Mouse (Mus musculus): ENCODE results near the gene Dgki. TPM values are rescaled to one million over a fixed set of nuclear protein-coding genes. Genes with fewer than 3 reads are reported as not detected.
A peak's percentile ranks its signal among the peaks of the same experiment; 100 is the strongest.

The Dgki gene
- total and polyA plus RNA-seq, 3 experiments, result 0.04 to 0.18 (median 0.08) TPM

DNA sequence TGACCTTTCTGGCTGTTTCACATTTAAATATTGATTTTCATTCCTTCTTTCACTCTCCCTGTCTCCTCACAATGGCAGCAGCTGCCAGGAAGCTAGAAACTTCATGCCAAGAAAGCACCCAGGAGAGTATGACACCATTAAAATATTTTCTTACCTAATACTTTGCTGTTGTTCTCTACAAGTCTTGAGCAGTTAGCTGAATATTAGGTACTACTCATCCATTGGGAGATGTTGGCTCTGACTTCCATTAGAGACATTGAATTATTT is 480.3 kb downstream of the Dgki start:
- Histone ChIP-seq H3K27ac (no peak overlapping the region), H3K4me1 (ENCODE audit: control insufficient read depth, insufficient read depth, low read length) (0 out of 2 replicates have a peak, but pooled peaks cover 1% of the 10 kb centered on the region), H3K36me3 (ENCODE audit: control insufficient read depth, insufficient read depth, low read length) (peaks cover 2% of the 10 kb centered on the region; the same call in 1 of the 2 replicates), H3K4me3 (no peak overlapping the region), H3K79me2 (replicated peaks; ENCODE audit: control insufficient read depth, insufficient read depth, low read length) (no peaks in the 10 kb centered on the region), H3K9ac (ENCODE audit: low read depth, low read length) (no peak overlapping the region), H3K27me3 (ENCODE audit: control insufficient read depth, insufficient read depth, low read length) (no peaks in the 10 kb centered on the region)
- intact Hi-C loops (cut with DNase I), result loop anchor here (10.0 kb wide), 1 partner anchor 165 kb away; no protein-coding TSS in a partner anchor
- DNase-seq, result no peak
- TF ChIP-seq EP300 (IDR thresholded peaks at IDR 0.05; ENCODE audit: insufficient read depth, low read depth, low read length) (no peak), CTCF (IDR thresholded peaks at IDR 0.05) (no peak), POLR2A (IDR thresholded peaks at IDR 0.05; ENCODE audit: insufficient read depth, low read depth, low read length) (no peak)

DNA sequence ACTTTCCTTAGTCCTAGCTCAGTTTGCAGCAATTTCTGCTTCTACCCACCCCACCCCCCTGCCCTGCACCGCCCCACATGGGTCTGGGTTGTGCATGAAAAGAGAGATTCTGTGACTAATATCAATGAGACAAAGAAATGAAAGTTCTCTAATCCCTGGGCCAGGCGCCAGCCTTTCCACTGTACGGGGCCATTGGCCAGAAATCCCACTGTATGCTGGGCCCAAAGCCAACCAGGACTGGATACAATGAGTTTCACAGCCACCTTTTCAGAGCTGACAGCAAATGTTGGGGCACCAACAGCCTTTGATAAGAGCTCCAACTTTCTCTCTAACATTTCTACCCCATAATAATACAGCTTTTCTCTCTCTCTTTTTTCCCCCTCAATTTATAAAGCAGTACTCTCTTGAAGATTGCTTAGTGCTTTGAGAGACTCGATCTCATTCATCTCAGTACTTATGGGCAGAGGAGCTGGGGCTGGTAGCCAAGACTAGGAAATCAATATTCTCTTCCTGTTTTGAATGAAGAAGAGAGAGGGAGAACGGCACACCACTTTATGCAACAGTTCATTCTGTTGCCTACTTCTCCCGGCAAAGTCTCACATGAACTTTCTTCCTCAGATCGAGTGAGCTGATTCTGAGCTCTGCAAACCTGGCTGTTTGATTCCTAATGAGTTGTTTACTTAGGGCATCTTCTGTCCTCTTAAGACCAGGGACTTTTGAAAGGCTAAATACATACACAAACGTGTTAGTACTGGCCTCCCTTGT is 480.8 kb downstream of the Dgki start:
- intact Hi-C loops (cut with DNase I), result loop anchor here (10.0 kb wide), 1 partner anchor 166 kb away; no protein-coding TSS in a partner anchor
- H3K36me3 ChIP-seq (ENCODE audit: control insufficient read depth, insufficient read depth, low read length), result peaks cover 2% of the 10 kb centered on the region; the same call in 1 of the 2 replicates
- H3K9ac ChIP-seq (ENCODE audit: low read depth, low read length), result no peak overlapping the region
- WGBS, result 20% methylated on average over 8 of the region's 8 CpGs
- H3K27ac ChIP-seq, result no peak overlapping the region
- H3K27me3 ChIP-seq (ENCODE audit: control insufficient read depth, insufficient read depth, low read length), result no peaks in the 10 kb centered on the region
- no peak overlapping the region for H3K4me3 ChIP-seq
- TF ChIP-seq CTCF (IDR thresholded peaks at IDR 0.05) (no peak), POLR2A (IDR thresholded peaks at IDR 0.05; ENCODE audit: insufficient read depth, low read depth, low read length) (no peak), EP300 (IDR thresholded peaks at IDR 0.05; ENCODE audit: insufficient read depth, low read depth, low read length) (no peak)
- H3K4me1 ChIP-seq (ENCODE audit: control insufficient read depth, insufficient read depth, low read length), result 0 out of 2 replicates have a peak, but pooled peaks cover 1% of the 10 kb centered on the region
- no peaks in the 10 kb centered on the region for H3K79me2 ChIP-seq (replicated peaks; ENCODE audit: control insufficient read depth, insufficient read depth, low read length)
- peak; percentile 63 to 69 for DNase-seq

DNA sequence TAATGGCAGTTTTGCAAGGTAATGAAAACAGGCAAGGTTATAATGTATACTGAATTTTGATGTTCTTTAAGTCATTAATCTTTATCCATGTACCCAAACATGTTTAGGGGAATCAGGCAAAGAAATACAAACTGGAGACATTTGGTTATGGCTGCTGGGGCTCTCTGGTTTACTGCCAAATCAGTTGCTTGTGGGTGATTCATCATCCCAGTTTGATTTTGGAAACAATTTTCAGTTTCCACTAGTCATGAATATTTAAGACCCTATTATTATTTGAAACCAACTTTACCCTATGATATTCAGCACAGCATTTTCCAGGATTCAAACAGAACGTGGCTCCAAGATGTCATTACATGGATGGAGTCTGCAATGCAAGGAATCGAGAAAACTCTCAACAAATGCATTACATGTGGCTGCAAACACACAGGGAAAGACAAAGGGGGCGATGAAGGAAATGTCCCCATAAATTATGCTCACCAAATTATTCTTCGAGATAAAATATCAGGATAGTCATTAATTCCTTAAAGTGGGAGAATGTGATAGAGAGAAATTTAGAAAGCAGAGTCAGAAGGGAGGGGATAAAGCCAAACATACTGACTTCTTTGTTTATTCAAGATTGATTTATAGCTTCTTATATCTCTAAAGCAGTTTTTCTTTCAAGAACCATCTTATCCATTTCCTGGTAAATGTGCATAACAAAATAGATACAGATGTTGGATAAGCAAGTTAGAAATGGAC is 481.5 kb downstream of the Dgki start:
- Histone ChIP-seq H3K9ac (ENCODE audit: low read depth, low read length) (no peak overlapping the region), H3K36me3 (ENCODE audit: control insufficient read depth, insufficient read depth, low read length) (peaks cover 2% of the 10 kb centered on the region; the same call in 1 of the 2 replicates), H3K4me3 (no peak overlapping the region), H3K27ac (no peak overlapping the region), H3K4me1 (ENCODE audit: control insufficient read depth, insufficient read depth, low read length) (0 out of 2 replicates have a peak, but pooled peaks cover 1% of the 10 kb centered on the region), H3K27me3 (ENCODE audit: control insufficient read depth, insufficient read depth, low read length) (no peaks in the 10 kb centered on the region), H3K79me2 (replicated peaks; ENCODE audit: control insufficient read depth, insufficient read depth, low read length) (no peaks in the 10 kb centered on the region)
- intact Hi-C loops (cut with DNase I), result loop anchor here (10.0 kb wide), 1 partner anchor 166 kb away; no protein-coding TSS in a partner anchor
- no peak for DNase-seq
- TF ChIP-seq EP300 (IDR thresholded peaks at IDR 0.05; ENCODE audit: insufficient read depth, low read depth, low read length) (no peak), CTCF (IDR thresholded peaks at IDR 0.05) (no peak), POLR2A (IDR thresholded peaks at IDR 0.05; ENCODE audit: insufficient read depth, low read depth, low read length) (no peak)
- WGBS, result 64% methylated on average over 4 of the region's 4 CpGs

DNA sequence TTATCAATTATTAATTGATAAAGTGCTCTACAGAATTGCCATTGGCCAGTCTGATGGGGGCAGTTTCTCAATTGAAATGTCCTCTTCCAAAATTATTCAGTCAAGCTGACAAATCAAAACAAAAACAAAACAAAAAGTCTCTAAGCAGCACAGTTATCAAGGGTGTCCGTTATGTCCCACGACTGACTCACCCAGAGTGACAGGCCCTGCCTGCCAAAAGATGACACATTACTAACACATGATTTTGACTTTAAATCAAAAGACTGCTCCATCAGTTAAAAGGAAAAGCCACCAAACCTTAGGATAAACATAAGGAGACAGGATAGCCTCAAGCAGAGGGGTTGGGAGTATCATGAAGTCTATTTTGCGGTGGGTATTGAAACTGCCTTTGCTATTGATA is 483.3 kb downstream of the Dgki start:
- Histone ChIP-seq H3K9ac (ENCODE audit: low read depth, low read length) (no peak overlapping the region), H3K79me2 (replicated peaks; ENCODE audit: control insufficient read depth, insufficient read depth, low read length) (no peaks in the 10 kb centered on the region), H3K27ac (no peak overlapping the region), H3K4me1 (ENCODE audit: control insufficient read depth, insufficient read depth, low read length) (0 out of 2 replicates have a peak, but pooled peaks cover 1% of the 10 kb centered on the region), H3K4me3 (no peak overlapping the region), H3K27me3 (ENCODE audit: control insufficient read depth, insufficient read depth, low read length) (no peaks in the 10 kb centered on the region), H3K36me3 (ENCODE audit: control insufficient read depth, insufficient read depth, low read length) (peaks cover 2% of the 10 kb centered on the region; the same call in 1 of the 2 replicates)
- TF ChIP-seq POLR2A (IDR thresholded peaks at IDR 0.05; ENCODE audit: insufficient read depth, low read depth, low read length), result no peak
- TF ChIP-seq EP300 (IDR thresholded peaks at IDR 0.05; ENCODE audit: insufficient read depth, low read depth, low read length), result no peak
- TF ChIP-seq CTCF (IDR thresholded peaks at IDR 0.05), result no peak
- whole genome bisulfite sequencing, result 68% methylated on average over 3 of the region's 3 CpGs
- intact Hi-C loops (cut with DNase I), result loop anchor here (10.0 kb wide), 1 partner anchor 168 kb away; no protein-coding TSS in a partner anchor
- DNase-seq, result no peak

DNA sequence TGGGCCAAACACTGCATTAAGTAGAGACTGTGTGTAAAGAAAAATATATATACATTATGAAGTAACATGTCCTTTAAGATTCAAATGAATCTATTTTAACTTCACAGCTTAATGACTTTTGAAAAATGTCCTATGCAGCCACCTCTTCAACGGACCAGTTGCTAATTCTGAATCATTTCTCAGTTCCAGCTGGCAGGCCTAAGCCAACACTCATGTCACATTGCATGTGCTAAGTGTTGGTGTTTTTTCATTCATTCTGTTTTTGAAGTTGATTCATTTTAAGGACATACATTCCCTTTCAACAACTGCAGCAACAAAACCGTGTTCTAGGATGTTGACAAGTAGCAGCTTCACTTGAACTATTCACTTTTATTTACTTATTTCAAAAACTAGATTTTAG is 484.0 kb downstream of the Dgki start:
- no peak for DNase-seq
- Histone ChIP-seq H3K36me3 (ENCODE audit: control insufficient read depth, insufficient read depth, low read length) (peaks cover 2% of the 10 kb centered on the region; the same call in 1 of the 2 replicates), H3K9ac (ENCODE audit: low read depth, low read length) (no peak overlapping the region), H3K4me3 (no peak overlapping the region), H3K27me3 (ENCODE audit: control insufficient read depth, insufficient read depth, low read length) (no peaks in the 10 kb centered on the region), H3K4me1 (ENCODE audit: control insufficient read depth, insufficient read depth, low read length) (0 out of 2 replicates have a peak, but pooled peaks cover 1% of the 10 kb centered on the region), H3K79me2 (replicated peaks; ENCODE audit: control insufficient read depth, insufficient read depth, low read length) (no peaks in the 10 kb centered on the region), H3K27ac (no peak overlapping the region)
- TF ChIP-seq EP300 (IDR thresholded peaks at IDR 0.05; ENCODE audit: insufficient read depth, low read depth, low read length), result no peak
- no peak for TF ChIP-seq POLR2A (IDR thresholded peaks at IDR 0.05; ENCODE audit: insufficient read depth, low read depth, low read length)
- TF ChIP-seq CTCF (IDR thresholded peaks at IDR 0.05), result no peak
- intact Hi-C loops (cut with DNase I), result loop anchor here (10.0 kb wide), 1 partner anchor 169 kb away; no protein-coding TSS in a partner anchor
- WGBS, result 54% methylated on average over 2 of the region's 2 CpGs
